Mouse (Mus musculus) spleen, postnatal 4 days (tissue): ENCODE data around the gene A430033K04Rik.

Experiments
- DNase-seq, 2 experiments: peaks; one replicate each; pipeline ENCODE4 v3.0.0; 2022; ENCODE audit warnings: low spot score in 2 of 2

A430033K04Rik gene

GRCm38 (mm10) chr5:138622645-138623477, at the start of gene A430033K04Rik:
Gene A430033K04Rik, plus strand, starts transcription at chr5:138622859.
- DNase-seq: peak; percentile 89 to 92

DNA sequence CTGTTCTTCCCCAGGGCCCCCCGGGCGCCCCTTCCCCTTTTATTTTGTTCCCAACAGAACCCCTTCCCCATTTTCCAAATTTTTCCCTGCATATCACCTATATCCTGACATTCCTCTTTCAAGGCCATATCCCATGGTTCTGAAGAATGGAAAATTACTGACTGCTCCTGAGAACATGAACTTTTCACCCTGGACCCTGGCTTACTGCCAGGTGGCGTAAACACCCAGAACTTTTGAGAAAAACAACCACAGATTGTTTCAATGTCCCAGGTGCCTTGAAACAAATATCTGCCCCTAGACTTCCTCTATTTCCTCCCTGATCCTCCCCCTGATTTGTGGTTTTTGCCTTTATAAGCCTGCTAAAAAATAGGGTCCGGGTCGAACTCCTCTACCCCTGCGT, 35.3 kb upstream of the A430033K04Rik start:
- no peak for DNase-seq

GRCm38 (mm10) chr5:138618353-138618752, 4.3 kb upstream of the A430033K04Rik start:
- no peak for DNase-seq

GRCm38 (mm10) chr5:138619211-138620128, 3.2 kb upstream of the A430033K04Rik start, which contains the start of gene Zfp68:
Gene Zfp68, minus strand, starts transcription at chr5:138619761.
- DNase-seq: peak; percentile 91 to 93

GRCm38 (mm10) chr5:138620836-138621235, 1.8 kb upstream of the A430033K04Rik start:
- no peak for DNase-seq

DNA sequence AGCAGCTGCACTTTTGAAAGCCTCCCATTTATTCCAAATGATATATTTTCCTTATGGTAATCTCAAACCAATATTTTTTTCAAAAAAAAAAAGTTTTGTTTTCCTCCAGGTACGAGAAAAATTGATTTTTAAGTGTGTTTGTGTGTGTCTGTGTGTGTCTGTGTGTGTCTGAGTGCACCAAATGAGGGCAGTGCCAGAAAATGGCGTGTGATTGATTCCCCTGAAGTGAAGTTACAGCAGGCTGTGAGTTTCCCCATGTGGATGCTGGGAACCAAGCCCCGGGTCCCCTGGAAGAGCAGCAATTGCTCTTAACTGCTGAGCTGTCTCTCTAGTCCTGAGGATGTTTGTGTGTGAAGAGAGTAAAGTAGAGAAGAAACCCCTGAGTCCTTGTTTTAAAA, 818 bp downstream of the A430033K04Rik start:
- DNase-seq: no peak

- no peak for DNase-seq
These were observed 13.8 kb downstream of the A430033K04Rik start for GRCm38 (mm10) chr5:138636486-138636885.

GRCm38 (mm10) chr5:138641081-138641480, 18.4 kb downstream of the A430033K04Rik start:
- no peak for DNase-seq

- no peak for DNase-seq
These were observed 19.1 kb downstream of the A430033K04Rik start for GRCm38 (mm10) chr5:138641761-138642160.

GRCm38 (mm10) chr5:138652911-138653310, 30.3 kb downstream of the A430033K04Rik start:
- DNase-seq: no peak

DNA sequence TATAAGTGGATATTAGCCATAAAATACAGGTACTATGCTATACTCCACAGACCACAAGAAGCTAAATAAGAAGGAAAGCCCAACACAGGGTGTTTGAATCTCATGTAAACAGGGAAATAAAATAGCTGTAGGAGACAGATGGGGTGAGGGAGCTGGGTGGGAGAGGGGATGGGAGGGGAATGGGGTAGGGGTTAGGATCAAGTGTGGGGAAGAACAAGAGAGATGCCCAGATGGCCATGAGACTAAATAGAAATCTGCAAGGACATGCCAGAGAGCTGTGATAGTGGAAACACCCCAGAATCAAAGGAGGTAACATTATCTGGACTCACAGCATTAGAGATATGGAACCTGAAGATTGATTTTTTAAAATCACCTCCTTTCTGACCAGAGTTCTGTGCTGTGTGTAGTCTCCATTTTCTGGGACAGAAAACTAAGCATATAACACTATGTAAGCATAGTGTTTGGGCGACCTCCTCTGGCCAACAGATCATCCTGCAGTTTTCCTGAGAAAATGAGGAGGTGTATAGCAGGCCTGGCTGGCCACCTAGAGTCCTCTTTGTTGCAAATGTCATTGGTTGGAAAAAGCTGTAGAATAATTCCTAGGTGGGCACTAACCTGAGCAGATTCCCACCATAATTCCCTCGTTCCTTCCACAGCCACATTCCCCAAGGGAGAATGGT, 34.0 kb downstream of the A430033K04Rik start:
- peak in 1 of 2 experiments; percentile 19 for DNase-seq

GRCm38 (mm10) chr5:138657407-138657806, 34.7 kb downstream of the A430033K04Rik start:
- no peak for DNase-seq

- peak in 1 of 2 experiments; percentile 61 for DNase-seq
These were observed 35.2 kb downstream of the A430033K04Rik start for GRCm38 (mm10) chr5:138657854-138658253.

DNA sequence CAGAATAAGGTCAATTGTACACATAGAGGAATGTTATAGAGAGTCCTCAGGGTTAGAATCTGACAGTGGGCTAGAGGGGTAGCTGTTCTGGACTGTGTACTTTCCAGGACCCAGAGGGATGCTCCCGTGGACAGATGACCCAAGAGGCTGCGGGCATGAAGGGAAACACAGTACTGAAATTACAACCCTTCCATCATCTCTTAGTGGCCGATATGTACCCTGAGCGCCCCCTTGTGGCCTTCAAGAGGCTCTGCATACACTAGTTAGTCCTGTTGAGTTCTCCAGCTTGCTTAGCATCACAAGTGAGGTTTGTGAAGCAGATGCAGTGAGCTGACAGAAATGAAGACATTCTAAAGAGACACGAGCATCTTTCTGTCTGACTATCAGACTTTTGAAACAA, 36.3 kb downstream of the A430033K04Rik start:
- DNase-seq: peak; percentile 20 to 74

GRCm38 (mm10) chr5:138683023-138683766, 60.5 kb downstream of the A430033K04Rik start:
- DNase-seq: no peak

DNA sequence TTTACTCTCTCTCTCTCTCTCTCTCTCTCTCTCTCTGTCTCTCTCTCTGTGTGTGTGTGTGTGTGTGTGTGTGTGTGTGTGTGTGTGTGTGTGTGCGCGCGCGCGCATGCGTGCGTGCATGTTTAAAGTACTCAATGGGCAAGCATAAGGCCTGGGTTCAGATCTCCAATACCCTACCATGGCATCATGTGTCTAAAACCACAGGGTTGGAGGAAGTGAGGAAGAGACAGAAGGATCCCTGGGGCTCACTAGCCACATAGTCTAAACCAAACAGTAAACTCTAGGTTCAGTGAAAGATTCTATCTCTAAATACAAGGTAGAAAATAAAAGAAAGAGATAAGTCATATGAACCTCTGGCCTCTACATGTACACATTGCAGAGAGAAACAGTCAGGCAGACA, 61.2 kb downstream of the A430033K04Rik start:
- no peak for DNase-seq

- DNase-seq: no peak
These were observed 64.8 kb downstream of the A430033K04Rik start for GRCm38 (mm10) chr5:138687453-138687852.

GRCm38 (mm10) chr5:138689254-138689653, 66.6 kb downstream of the A430033K04Rik start:
- DNase-seq: no peak

- DNase-seq: no peak
These were observed 70.4 kb downstream of the A430033K04Rik start for GRCm38 (mm10) chr5:138692936-138693570.

DNA sequence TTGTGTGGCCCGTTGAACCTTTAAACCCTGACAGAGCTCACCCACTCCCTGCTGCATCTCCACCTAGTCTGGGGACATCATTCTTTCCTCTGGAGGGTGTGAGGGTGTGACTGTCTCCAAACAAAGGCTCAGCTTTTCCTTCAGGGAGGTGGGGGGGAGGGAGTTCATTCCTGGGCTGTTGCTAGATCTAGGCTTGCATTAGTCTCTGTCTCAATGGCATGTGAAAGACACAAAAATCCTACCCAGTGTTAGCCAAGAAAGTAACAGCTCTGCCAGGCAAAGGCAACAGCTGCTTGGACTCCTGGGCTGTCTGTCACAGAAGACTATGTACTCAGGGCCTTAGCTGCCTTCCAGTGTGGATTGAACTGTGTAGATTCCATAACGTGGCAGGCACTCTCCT, 71.4 kb downstream of the A430033K04Rik start:
- no peak for DNase-seq
